Mouse (Mus musculus) limb, embryonic 13.5 days (tissue): ENCODE data around the gene Tor2a. TPM values are rescaled to one million over a fixed set of nuclear protein-coding genes. Genes with fewer than 3 reads are reported as not detected.
A peak's percentile ranks its signal among the peaks of the same experiment; 100 is the strongest.

Experiments
- ATAC-seq: fragments of 200-750 bp; cut with Nextera tagmentation; 2 replicates; pipeline ENCODE4 v1.8.0; 2017; ENCODE audit warnings: low read depth, moderate number of reproducible peaks, moderate TSS enrichment; ENCODE audit not compliant: low FRiP score
- H3K27ac ChIP-seq: fragments of 300-500 bp; sonication (generic); 2 replicates; pipeline ENCODE4 v1.5.1; 2015; ENCODE audit warnings: inconsistent platforms, mild to moderate bottlenecking, moderate library complexity
- H3K27me3 ChIP-seq: fragments of 300-500 bp; sonication (generic); 2 replicates; pipeline ENCODE4 v1.6.1; 2015; ENCODE audit warnings: mild to moderate bottlenecking, inconsistent platforms
- H3K36me3 ChIP-seq: fragments of 300-500 bp; sonication (generic); 2 replicates; pipeline ENCODE4 v1.6.1; 2015; ENCODE audit warnings: inconsistent platforms, mild to moderate bottlenecking, moderate library complexity
- H3K4me1 ChIP-seq: fragments of 300-500 bp; sonication (generic); 2 replicates; pipeline ENCODE4 v1.6.1; 2015; ENCODE audit warnings: inconsistent platforms
- H3K4me2 ChIP-seq: fragments of 300-500 bp; sonication (generic); replicated peaks from 2 replicates; pipeline ENCODE4 v1.6.1; 2015; ENCODE audit warnings: inconsistent platforms, mild to moderate bottlenecking, moderate library complexity
- H3K4me3 ChIP-seq: fragments of 300-500 bp; sonication (generic); 2 replicates; pipeline ENCODE4 v1.5.1; 2015; ENCODE audit warnings: moderate library complexity, mild to moderate bottlenecking, inconsistent platforms
- H3K9ac ChIP-seq: fragments of 300-500 bp; sonication (generic); 2 replicates; pipeline ENCODE4 v1.6.1; 2015; ENCODE audit warnings: mild to moderate bottlenecking, inconsistent platforms
- H3K9me3 ChIP-seq: fragments of 300-500 bp; sonication (generic); 2 replicates; pipeline ENCODE4 v1.6.1; 2016; ENCODE audit warnings: inconsistent platforms
- WGBS: fragments of 180-500 bp; shearing (Covaris S2); methylation state at CpG from one replicate; pipeline ENCODE4 v1.1.7; 2015; 5-methylcytosine and 5-hydroxymethylcytosine counted together
- polyA plus RNA-seq: library from polyadenylated mRNA; unstranded; fragments of >200 nt; fragmentation: Nextera tagmentation; extraction: Ambion mirVana; gene quantifications from 2 replicates; pipeline ENCODE4 v1.2.1, GENCODE M21; 2015

Tor2a gene
- polyA plus RNA-seq, 1 experiment from 2014 or later, result 74.5 TPM

DNA sequence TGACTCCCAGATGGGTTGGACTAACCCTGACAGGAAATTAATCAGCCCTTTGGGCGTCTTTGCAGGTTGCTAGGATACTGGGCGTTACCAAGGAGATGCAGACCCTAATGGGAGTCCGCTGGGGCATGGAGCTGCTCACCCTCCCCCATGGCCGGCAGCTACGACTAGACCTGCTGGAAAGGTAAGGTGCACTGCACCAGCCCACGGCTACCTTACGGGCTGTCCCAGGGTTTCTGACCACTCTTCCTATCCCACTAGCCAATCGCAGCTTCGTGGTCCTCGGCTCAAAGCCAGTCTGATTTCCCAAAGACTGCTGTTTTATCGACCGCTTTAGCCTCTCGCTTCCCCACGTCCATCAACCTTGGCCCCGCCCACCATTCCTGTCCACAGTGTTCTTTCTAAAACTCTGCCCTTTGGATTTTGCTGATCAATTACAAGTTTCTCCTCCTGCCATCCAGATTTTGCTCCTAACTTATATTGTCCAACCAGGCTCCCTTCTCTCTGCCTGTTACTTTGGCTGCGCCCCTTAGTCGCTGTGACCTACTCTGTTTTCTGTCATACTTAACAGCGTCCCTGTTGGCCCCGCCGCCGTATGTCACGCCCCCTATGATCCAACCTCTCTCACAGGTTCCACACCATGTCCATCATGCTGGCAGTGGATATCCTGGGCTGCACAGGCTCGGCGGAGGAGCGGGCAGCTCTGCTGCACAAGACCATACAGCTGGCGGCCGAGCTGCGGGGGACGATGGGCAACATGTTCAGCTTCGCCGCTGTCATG, 6.0 kb upstream of the Tor2a start:
- WGBS, result 7% methylated on average over 29 of the region's 31 CpGs
- no peaks in the 10 kb centered on the region for H3K9me3 ChIP-seq
- peak overlapping the region; percentile 61 for H3K9ac ChIP-seq
- ATAC-seq, result peak; percentile 83
- H3K4me3 ChIP-seq, result peak overlapping the region; percentile 42
- 0 out of 2 replicates have a peak, but pooled peaks cover 2% of the 10 kb centered on the region for H3K27me3 ChIP-seq
- H3K4me1 ChIP-seq, result peaks cover 17% of the 10 kb centered on the region
- peak overlapping the region; percentile 10; the same call in 1 of the 2 replicates for H3K27ac ChIP-seq
- peak overlapping the region; percentile 66 for H3K4me2 ChIP-seq
- H3K36me3 ChIP-seq, result peaks cover 45% of the 10 kb centered on the region

DNA sequence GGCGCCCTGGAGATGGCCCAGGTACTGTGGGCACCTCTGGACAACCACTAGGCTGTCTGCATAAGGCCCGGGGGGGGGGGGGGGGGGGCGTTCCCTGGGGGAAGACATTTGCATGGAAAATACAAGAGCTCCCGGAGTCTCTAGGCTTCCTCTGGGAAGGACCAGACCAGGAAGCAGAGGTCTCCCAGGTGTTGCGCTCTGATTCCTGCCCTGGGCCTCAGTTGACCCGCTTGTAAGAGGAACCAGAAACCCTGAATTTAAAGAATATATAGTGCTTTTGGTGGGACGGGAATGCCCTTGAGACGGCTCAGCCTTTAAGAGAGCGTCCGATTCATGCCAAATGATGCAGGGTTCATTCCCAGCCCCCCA, 5.4 kb upstream of the Tor2a start:
- WGBS, result 21% methylated on average over 9 of the region's 10 CpGs
- Histone ChIP-seq H3K4me2 (peak overlapping the region; percentile 66), H3K9me3 (no peaks in the 10 kb centered on the region), H3K4me1 (peaks cover 17% of the 10 kb centered on the region), H3K27me3 (0 out of 2 replicates have a peak, but pooled peaks cover 2% of the 10 kb centered on the region), H3K9ac (peak overlapping the region; percentile 61), H3K27ac (no peak overlapping the region), H3K36me3 (peaks cover 40% of the 10 kb centered on the region), H3K4me3 (peak overlapping the region; percentile 42)
- ATAC-seq, result no peak

- H3K27me3 ChIP-seq, result 0 out of 2 replicates have a peak, but pooled peaks cover 2% of the 10 kb centered on the region
- H3K4me2 ChIP-seq, result peak overlapping the region; percentile 66
- H3K36me3 ChIP-seq, result peaks cover 34% of the 10 kb centered on the region
- no peaks in the 10 kb centered on the region for H3K9me3 ChIP-seq
- no peak for ATAC-seq
- 64% methylated on average over 10 of the region's 10 CpGs for WGBS
- H3K27ac ChIP-seq, result no peak overlapping the region
- H3K4me1 ChIP-seq, result peaks cover 17% of the 10 kb centered on the region
- peak overlapping the region; percentile 42; the same call in 1 of the 2 replicates for H3K4me3 ChIP-seq
- H3K9ac ChIP-seq, result no peak overlapping the region
Measured at GRCm38 (mm10) chr2:32752181-32752580, 4.9 kb upstream of the Tor2a start.

GRCm38 (mm10) chr2:32756674-32757055, 369 bp upstream of the Tor2a start:
- no peak overlapping the region for H3K9ac ChIP-seq
- H3K4me1 ChIP-seq, result peaks cover 17% of the 10 kb centered on the region
- no peak overlapping the region for H3K4me3 ChIP-seq
- H3K27ac ChIP-seq, result no peak overlapping the region
- ATAC-seq, result no peak; the same call in 1 of the 2 replicates
- peak overlapping the region; percentile 40 for H3K4me2 ChIP-seq
- H3K27me3 ChIP-seq, result 0 out of 2 replicates have a peak, but pooled peaks cover 2% of the 10 kb centered on the region
- peaks cover 41% of the 10 kb centered on the region for H3K36me3 ChIP-seq
- H3K9me3 ChIP-seq, result no peaks in the 10 kb centered on the region
- 34% methylated on average over 6 of the region's 6 CpGs for WGBS

DNA sequence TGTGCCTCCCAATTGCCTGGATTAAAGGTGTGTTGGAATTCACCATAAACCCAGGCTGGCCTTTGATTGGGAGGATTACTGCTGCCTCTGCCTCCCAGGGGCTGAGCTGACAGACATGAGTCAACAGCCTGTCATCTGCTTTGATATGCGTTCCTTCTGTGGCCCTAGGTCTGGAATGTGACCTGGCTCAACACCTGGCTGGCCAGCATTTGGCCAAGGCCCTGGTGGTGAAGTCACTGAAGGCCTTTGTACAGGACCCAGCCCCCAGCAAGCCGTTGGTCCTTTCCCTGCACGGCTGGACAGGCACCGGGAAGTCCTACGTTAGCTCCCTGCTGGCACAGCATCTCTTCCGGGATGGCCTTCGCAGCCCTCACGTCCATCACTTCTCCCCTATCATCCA, 1.5 kb downstream of the Tor2a start:
- Histone ChIP-seq H3K4me2 (no peak overlapping the region), H3K27me3 (no peaks in the 10 kb centered on the region), H3K9ac (peak overlapping the region; percentile 45), H3K27ac (no peak overlapping the region), H3K36me3 (peaks cover 48% of the 10 kb centered on the region), H3K4me3 (no peak overlapping the region), H3K9me3 (no peaks in the 10 kb centered on the region), H3K4me1 (peaks cover 12% of the 10 kb centered on the region)
- 73% methylated on average over 8 of the region's 8 CpGs for WGBS
- ATAC-seq, result no peak

DNA sequence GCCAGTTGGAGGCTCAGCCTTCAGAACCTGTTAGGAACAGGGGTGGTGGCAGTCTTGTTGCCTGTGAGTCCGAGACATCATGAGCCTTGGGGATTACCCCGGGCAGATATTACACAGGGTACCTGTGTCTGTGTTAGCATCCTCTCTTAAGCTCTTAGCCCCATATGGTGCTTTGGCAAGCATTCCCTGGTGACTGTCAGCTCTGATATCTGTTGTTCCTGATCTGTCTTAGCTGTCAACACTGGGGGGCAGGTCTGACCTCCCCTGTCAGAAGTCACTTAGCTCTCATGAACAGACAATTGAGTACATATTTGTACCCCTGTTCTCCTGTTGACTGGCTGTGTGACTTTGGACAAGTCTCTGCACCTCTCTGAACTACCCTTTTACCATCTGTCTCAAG, 2.0 kb downstream of the Tor2a start:
- ATAC-seq, result no peak
- Histone ChIP-seq H3K9ac (peak overlapping the region; percentile 45), H3K27ac (no peak overlapping the region), H3K4me2 (no peak overlapping the region), H3K36me3 (peaks cover 48% of the 10 kb centered on the region), H3K9me3 (no peaks in the 10 kb centered on the region), H3K4me1 (peaks cover 12% of the 10 kb centered on the region), H3K27me3 (no peaks in the 10 kb centered on the region), H3K4me3 (no peak overlapping the region)
- WGBS, result 82% methylated on average over 2 of the region's 2 CpGs

DNA sequence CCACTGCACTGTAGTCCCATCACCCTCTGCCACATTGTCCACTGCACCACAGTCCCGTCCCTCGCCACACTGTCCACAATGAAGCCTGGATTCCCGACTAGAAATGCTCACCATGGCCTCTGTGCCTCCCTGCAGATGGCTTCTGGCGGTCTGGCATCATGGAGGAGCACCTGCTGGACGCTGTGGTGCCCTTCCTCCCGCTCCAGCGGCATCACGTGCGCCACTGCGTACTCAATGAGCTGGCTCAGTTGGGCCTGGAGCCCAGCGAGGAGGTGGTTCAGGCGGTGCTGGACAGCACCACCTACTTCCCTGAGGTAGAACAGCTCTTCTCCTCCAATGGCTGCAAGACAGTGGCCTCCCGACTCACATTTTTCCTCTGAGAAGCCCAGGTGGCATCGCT, 4.3 kb downstream of the Tor2a start:
- Histone ChIP-seq H3K27me3 (no peaks in the 10 kb centered on the region), H3K9ac (no peak overlapping the region), H3K4me1 (peaks cover 12% of the 10 kb centered on the region), H3K36me3 (peaks cover 40% of the 10 kb centered on the region), H3K9me3 (no peaks in the 10 kb centered on the region), H3K4me2 (no peak overlapping the region), H3K4me3 (no peak overlapping the region), H3K27ac (no peak overlapping the region)
- ATAC-seq, result no peak
- WGBS, result 85% methylated on average over 14 of the region's 14 CpGs

DNA sequence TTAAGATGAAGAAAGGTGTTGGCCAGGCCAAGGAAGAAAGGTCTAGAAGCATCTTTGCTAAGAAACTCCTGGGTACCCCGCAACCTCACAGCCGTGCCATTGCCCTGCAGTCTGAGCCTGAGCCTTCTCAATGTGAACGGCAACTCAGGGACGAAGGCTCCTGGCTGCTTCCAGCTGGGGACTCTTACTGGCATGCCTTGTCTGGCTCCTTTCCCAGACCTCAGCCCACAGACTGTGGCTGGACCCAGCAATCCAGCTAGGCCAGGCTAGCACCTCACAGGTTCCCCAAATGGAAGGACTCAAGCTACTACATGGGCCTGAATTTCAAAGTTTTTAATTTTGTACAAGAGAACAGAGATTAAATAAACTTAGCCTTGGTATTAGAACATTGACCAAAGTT, 4.8 kb downstream of the Tor2a start:
- Histone ChIP-seq H3K27ac (no peak overlapping the region), H3K9ac (no peak overlapping the region), H3K9me3 (no peaks in the 10 kb centered on the region), H3K36me3 (peaks cover 40% of the 10 kb centered on the region), H3K4me1 (peaks cover 13% of the 10 kb centered on the region), H3K4me2 (no peak overlapping the region), H3K4me3 (no peak overlapping the region), H3K27me3 (no peaks in the 10 kb centered on the region)
- no peak for ATAC-seq
- WGBS, result 96% methylated on average over 4 of the region's 4 CpGs

DNA sequence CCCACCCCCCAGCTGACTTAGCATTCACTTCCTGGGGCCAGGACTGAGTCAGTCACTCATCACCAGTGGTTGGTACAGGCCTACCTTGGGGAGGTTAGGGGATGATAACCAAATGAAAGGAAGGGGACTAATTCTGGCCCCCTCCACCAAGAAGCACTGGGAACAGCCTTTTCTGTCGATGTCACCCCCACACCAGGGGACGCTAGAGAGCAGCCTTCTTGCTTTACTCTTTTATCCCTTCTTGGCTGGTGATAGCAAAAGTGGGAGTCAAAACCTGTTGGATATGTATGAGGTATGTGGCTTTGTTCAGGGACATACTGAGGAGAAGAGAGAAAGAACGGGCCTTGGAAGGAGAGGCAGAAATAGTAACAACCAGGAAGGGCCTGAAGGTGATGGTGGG, 6.3 kb downstream of the Tor2a start:
- no peak for ATAC-seq
- no peak overlapping the region for H3K4me2 ChIP-seq
- no peak overlapping the region for H3K9ac ChIP-seq
- H3K27ac ChIP-seq, result no peak overlapping the region
- H3K4me1 ChIP-seq, result peaks cover 10% of the 10 kb centered on the region
- H3K27me3 ChIP-seq, result no peaks in the 10 kb centered on the region
- H3K36me3 ChIP-seq, result peaks cover 40% of the 10 kb centered on the region
- H3K9me3 ChIP-seq, result no peaks in the 10 kb centered on the region
- no peak overlapping the region for H3K4me3 ChIP-seq
- WGBS, result 82% methylated on average over 3 of the region's 3 CpGs

DNA sequence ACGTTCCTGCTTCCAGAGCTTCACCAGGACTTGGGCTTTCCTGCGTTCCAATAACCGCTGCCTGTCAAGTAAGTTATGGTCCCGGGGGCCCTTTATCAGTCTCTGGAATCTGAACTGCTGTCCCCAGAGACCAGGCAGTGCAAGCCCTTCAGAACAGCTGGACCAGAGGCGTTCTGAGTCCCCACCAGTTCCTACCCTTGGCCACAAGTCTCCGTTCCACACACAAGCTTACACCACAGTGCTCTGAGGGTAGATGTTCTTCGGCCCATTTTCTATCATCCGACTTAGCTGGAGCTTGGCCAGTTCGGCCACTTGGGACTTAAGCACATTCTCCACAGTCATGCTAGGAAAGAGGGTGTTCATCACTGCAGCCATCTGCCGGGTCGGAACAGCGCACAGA, 10.2 kb downstream of the Tor2a start:
- H3K9me3 ChIP-seq, result no peaks in the 10 kb centered on the region
- no peak overlapping the region for H3K4me2 ChIP-seq
- 72% methylated on average over 12 of the region's 12 CpGs for WGBS
- ATAC-seq, result no peak
- peaks cover 5% of the 10 kb centered on the region; the same call in 1 of the 2 replicates for H3K4me1 ChIP-seq
- H3K9ac ChIP-seq, result no peak overlapping the region
- H3K27ac ChIP-seq, result no peak overlapping the region
- no peak overlapping the region for H3K4me3 ChIP-seq
- peaks cover 12% of the 10 kb centered on the region for H3K36me3 ChIP-seq
- no peaks in the 10 kb centered on the region for H3K27me3 ChIP-seq

DNA sequence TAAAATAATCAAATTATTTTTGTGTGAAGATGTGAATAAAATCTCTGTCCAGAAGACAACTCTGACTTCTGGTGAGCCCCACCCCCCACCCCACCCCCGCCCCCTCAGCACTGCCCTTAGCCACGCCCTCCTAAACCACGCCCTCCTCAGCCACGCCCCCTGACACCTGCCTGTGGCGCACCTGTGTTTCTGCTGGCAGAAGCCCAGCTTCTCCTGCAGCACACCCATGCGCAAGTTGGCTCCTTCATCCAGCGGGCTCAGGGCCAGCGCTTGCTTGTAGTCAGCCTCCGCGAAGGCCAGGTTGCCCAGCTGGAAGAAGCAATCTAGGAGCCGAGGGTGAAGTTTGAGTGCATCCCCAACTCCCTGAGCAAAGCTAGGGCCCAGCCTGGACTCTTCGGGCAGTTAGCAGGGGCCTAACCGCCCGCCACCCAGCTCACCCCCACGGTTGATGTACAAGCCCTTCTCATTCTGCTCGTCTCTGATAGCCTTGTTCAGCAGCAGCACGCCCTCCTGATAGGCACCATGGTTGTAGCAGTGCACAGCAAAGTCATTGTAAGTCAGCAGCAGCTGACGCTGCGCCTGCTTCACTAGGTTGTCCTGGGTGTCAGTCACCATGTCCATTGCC, 11.7 kb downstream of the Tor2a start:
- ATAC-seq, result no peak
- Histone ChIP-seq H3K9ac (no peak overlapping the region), H3K27me3 (no peaks in the 10 kb centered on the region), H3K4me3 (no peak overlapping the region), H3K4me2 (no peak overlapping the region), H3K36me3 (no peaks in the 10 kb centered on the region), H3K4me1 (peaks cover 5% of the 10 kb centered on the region; the same call in 1 of the 2 replicates), H3K27ac (no peak overlapping the region), H3K9me3 (no peaks in the 10 kb centered on the region)
- 48% methylated on average over 19 of the region's 19 CpGs for WGBS

DNA sequence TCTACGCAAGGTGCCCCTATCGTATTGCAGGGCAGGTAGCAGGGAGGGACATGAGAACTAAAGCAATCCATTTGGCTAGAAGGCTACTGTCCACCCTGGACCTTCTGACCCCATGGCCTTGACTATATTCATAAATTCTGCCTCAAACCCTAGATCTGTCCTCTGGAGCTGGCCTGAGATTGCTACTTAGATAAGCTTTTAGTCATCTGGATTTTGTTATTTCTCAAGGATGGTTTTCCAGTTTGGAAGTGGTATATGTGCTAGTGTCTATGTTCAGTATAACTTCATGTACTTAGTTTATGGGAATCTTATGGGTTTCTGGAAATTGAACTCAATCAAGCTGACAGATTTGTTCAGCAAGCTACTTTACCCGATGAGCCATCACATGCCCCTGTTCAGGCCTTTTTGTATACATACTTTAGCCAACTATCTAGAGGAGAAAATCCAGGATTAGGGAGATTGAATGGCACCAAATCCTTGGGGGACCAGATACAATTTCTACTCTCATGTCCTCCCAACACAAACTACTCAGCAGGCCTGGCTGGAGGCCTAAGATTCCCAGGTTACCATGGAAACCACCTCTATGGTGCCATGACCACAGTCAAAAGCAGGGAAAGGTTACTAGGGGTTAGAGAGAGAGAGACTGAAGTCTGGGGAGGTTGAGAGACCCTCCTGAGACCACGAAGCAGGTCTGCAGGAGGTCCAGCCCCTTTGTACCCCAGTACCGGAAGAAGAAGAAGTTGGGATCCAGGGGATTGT, 12.5 kb downstream of the Tor2a start:
- WGBS, result 86% methylated on average over 5 of the region's 5 CpGs
- ATAC-seq, result no peak
- Histone ChIP-seq H3K36me3 (no peaks in the 10 kb centered on the region), H3K9ac (no peak overlapping the region), H3K4me1 (peaks cover 5% of the 10 kb centered on the region; the same call in 1 of the 2 replicates), H3K27ac (no peak overlapping the region), H3K4me2 (no peak overlapping the region), H3K27me3 (no peaks in the 10 kb centered on the region), H3K4me3 (no peak overlapping the region), H3K9me3 (no peaks in the 10 kb centered on the region)
